Comparison of ENCODE assay signal across 17 mouse cellular contexts in genomic region chr14:99584144-99584543, GRCm38 (mm10).
DNase-seq lines count a peak whose midpoint lies in the region; TF ChIP-seq lines count a peak whose summit lies in the region.
"Had no signal": no experiment of that assay in that cellular context is flagged by ENCODE, and none has a peak within 500 bp of the region (broad histone marks: within the 10 kb centered on the region; RNA-seq: fewer than 3 reads in every experiment).

No protein-coding gene starts in this region.

- no peak overlapping the region for H3K4me3 ChIP-seq in liver, adult 2 months (ENCODE audit: insufficient read depth, low read depth, low read length)
- no peak overlapping the region for H3K4me3 ChIP-seq in cerebellum, adult 2 months (replicated peaks; ENCODE audit: insufficient read depth, low read depth, low read length)
- H3K4me3 ChIP-seq: erythroblast, embryonic 14.5 days; limb, embryonic 12.5 days had no signal

- TF ChIP-seq CTCF in liver, adult 2 months (IDR thresholded peaks at IDR 0.05; ENCODE audit: low read depth, low read length), result no peak
- no peak for TF ChIP-seq CTCF in cerebellum, adult 2 months (IDR thresholded peaks at IDR 0.05; ENCODE audit: borderline replicate concordance, insufficient read depth, low read depth, low read length)

- 17% methylated on average over 7 of the region's 7 CpGs for WGBS in liver, adult 2 months
- 66% methylated on average over 7 of the region's 7 CpGs for WGBS in cerebellum, adult 2 months

- peaks cover 7% of the 10 kb centered on the region; the same call in 1 of the 2 replicates for H3K4me1 ChIP-seq in liver, adult 2 months (ENCODE audit: control insufficient read depth, insufficient read depth, low read length)
- H3K4me1 ChIP-seq in cerebellum, adult 2 months (ENCODE audit: control insufficient read depth, insufficient read depth, low read length), result no peaks in the 10 kb centered on the region

- no peaks in the 10 kb centered on the region for H3K79me2 ChIP-seq in liver, adult 2 months (ENCODE audit: control insufficient read depth, insufficient read depth, low read length)

- peak; percentile 25 for DNase-seq in liver, adult 2 months (ENCODE audit: extremely low read depth, low read depth, low spot score)
- no peak for DNase-seq in liver
- DNase-seq in lung, adult 18-20 months, result peak; percentile 66 to 83
- peak; percentile 81 for DNase-seq in lung, postnatal 25 days (ENCODE audit: low spot score)
- no peak for DNase-seq in cerebellum, adult 9-11 months
- DNase-seq in spleen, adult 12 weeks (ENCODE audit: low spot score), result no peak
- DNase-seq in cerebellum, adult 2 months, result no peak
- DNase-seq: adrenal gland, postnatal 14 days; B cell, adult 2 months; cerebellum, adult 8-10 months; embryo, embryonic 11 days; gastrocnemius, postnatal 25 days; heart, postnatal 14 days; thymus, postnatal 36 days had no signal

- no peak for TF ChIP-seq POLR2A in liver, adult 2 months (IDR thresholded peaks at IDR 0.05; ENCODE audit: extremely low read depth, insufficient read depth, low read length)
- no peak for TF ChIP-seq POLR2A in cerebellum, adult 2 months (IDR thresholded peaks at IDR 0.05; ENCODE audit: borderline replicate concordance, insufficient read depth, low read length)

- no peaks in the 10 kb centered on the region for H3K36me3 ChIP-seq in liver, adult 2 months (ENCODE audit: control insufficient read depth, insufficient read depth, low read length)
- H3K36me3 ChIP-seq: limb, embryonic 12.5 days had no signal

- peaks cover 14% of the 10 kb centered on the region; the same call in 1 of the 2 replicates for H3K27me3 ChIP-seq in liver, adult 2 months (ENCODE audit: control insufficient read depth, insufficient read depth, low read length)
- H3K27me3 ChIP-seq in cerebellum, adult 2 months (ENCODE audit: control insufficient read depth, insufficient read depth, low read length), result no peaks in the 10 kb centered on the region
- H3K27me3 ChIP-seq: limb, embryonic 12.5 days had no signal

- H3K9ac ChIP-seq in liver, adult 2 months (ENCODE audit: low read depth, low read length), result no peak overlapping the region
- H3K9ac ChIP-seq: hindbrain, embryonic 14.5 days; limb, embryonic 12.5 days had no signal

- no peak overlapping the region for H3K27ac ChIP-seq in liver, adult 2 months (replicated peaks; ENCODE audit: insufficient read depth, low read depth, low read length)
- no peak overlapping the region for H3K27ac ChIP-seq in cerebellum, adult 2 months (ENCODE audit: insufficient read depth, low read length)
- H3K27ac ChIP-seq: hindbrain, embryonic 14.5 days; limb, embryonic 12.5 days had no signal

Comparison
In these comparisons a context has a peak if more than half of its experiments do, and no peak if none do; other contexts are left out.
1. DNase-seq: peak in liver, adult 2 months (single experiment), lung, adult 18-20 months (2 of 2) and lung, postnatal 25 days (single experiment); none in liver (single experiment), cerebellum, adult 9-11 months (single experiment), spleen, adult 12 weeks (single experiment) and cerebellum, adult 2 months (0 of 2).